Mouse (Mus musculus): Measurements from ENCODE around the gene Safb2. TPM values are rescaled to one million over a fixed set of nuclear protein-coding genes. Genes with fewer than 3 reads are reported as not detected.

Gene Safb2
- polyA plus RNA-seq, 1 experiment from 2014 or later = 105 TPM

DNA sequence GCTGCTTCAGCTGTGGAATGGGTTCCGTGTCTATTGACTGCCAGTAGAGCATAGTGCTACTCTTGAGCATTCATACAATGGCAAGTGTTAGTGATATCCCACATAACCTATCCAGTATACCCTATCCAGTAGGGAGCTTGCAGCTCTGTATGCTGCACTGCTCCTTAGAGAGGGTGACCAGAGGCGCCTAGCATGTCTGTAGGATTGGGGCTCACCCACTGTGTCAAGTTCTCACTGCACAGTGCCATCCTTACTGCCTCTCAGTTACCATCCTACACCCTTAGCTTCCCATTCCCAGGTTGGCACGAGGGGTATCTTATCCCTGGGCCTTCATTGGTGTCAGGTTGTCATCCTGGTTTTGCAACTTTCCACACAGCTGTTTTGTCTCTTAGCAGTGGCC, 20.0 kb upstream of the Safb2 start:
- 90% methylated on average over 3 of the region's 3 CpGs for WGBS
- H3K4me2 ChIP-seq (replicated peaks) = no peak overlapping the region
- no peak for ATAC-seq (ENCODE audit: low FRiP score)
- H3K27me3 ChIP-seq = no peaks in the 10 kb centered on the region
- H3K27ac ChIP-seq = no peak overlapping the region
- H3K9ac ChIP-seq = no peak overlapping the region
- peaks cover 82% of the 10 kb centered on the region for H3K36me3 ChIP-seq
- H3K9me3 ChIP-seq (replicated peaks) = no peaks in the 10 kb centered on the region
- peaks cover 17% of the 10 kb centered on the region for H3K4me1 ChIP-seq
- no peak overlapping the region for H3K4me3 ChIP-seq

DNA sequence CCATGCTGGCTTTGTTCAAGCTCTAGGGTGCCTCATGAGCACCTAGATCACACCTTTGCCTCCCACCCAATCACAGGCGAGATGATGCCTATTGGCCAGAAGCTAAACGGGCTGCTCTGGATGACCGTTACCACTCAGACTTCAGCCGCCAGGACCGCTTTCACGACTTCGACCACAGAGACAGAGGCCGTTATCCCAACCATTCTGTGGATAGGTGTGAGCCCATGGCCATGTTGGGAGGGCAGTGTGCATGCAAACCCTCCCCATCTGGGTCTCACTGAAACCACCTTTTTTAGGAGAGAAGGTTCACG, 19.6 kb upstream of the Safb2 start:
- Histone ChIP-seq H3K9ac (no peak overlapping the region), H3K4me3 (no peak overlapping the region), H3K36me3 (peaks cover 85% of the 10 kb centered on the region), H3K27ac (no peak overlapping the region), H3K9me3 (replicated peaks) (no peaks in the 10 kb centered on the region), H3K4me1 (peaks cover 15% of the 10 kb centered on the region), H3K27me3 (no peaks in the 10 kb centered on the region), H3K4me2 (replicated peaks) (no peak overlapping the region)
- no peak for ATAC-seq (ENCODE audit: low FRiP score)
- WGBS = 93% methylated on average over 9 of the region's 9 CpGs

DNA sequence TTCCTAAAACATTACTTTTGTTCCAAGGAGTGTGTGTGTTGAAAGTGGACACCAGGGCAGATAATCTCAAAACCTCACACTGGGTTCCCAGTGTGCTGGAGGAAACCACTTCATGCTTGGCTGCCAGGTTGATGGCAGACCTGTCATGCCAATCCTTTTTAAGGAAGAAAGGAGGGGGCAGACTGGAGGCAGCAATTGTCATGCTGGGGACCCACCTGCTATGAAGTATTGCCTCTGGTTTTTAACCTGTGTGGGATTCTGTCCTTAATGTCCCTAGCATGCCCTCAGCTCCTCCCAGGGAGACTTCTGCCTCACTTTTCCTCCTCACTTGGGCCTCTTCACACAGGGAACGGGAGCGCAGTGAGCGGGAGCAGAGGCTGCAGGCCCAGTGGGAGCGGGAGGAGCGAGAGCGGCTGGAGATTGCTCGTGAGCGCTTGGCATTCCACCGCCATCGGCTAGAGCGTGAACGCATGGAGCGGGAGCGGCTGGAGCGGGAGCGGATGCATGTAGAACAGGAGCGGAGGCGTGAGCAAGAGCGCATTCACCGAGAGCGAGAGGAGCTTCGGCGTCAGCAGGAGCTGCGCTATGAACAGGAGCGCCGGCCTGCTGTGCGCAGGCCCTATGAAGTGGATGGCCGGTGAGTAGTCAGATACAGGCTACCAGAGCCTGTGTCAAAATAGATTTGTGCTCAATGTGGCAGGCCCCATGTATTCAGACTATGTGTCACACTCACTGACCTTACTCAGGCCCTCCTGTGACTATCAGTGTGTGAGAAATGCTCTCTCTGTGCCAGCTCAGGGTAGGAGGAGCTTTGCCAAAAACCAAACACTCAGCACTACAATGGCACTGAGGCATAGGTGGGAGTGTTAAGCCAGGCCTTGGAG, 19.0 kb upstream of the Safb2 start:
- ATAC-seq (ENCODE audit: low FRiP score) = no peak
- WGBS = 95% methylated on average over 28 of the region's 28 CpGs
- Histone ChIP-seq H3K9ac (no peak overlapping the region), H3K4me1 (peaks cover 9% of the 10 kb centered on the region), H3K36me3 (peaks cover 85% of the 10 kb centered on the region), H3K9me3 (replicated peaks) (no peaks in the 10 kb centered on the region), H3K4me2 (replicated peaks) (no peak overlapping the region), H3K27ac (no peak overlapping the region), H3K4me3 (no peak overlapping the region), H3K27me3 (no peaks in the 10 kb centered on the region)

DNA sequence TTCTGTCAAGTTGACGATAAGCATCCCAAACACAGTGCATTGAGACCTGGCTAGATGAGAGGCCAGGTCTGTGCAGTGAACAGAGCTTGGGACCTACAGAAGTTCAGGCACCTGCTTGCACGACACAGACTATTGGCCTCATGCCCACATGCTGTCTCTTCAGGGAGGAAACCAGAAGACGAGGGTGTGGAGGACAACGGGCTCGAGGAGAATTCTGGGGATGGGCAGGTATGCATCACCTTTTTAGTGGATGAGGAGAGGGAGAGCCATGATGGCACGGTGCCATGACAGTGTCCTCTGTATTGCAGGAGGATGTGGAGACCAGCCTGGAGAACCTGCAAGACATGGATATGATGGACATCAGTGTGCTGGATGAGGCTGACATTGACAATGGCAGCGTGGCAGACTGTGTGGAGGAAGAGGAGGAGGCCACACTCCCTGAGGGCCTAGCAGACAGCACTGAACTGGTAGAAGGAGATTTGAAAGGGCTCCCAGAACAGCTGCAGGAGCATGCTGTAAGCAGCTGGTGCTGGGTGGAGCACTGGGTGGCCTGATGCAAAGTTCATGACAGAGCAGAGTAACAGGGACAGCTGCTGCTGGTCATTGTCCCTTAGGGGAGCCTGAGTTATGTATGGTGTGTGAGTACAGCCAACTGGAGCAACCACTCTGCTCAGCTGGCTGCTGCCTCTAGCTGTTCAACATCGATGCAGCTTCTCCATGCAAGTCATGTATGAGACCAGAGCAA, 9.3 kb upstream of the Safb2 start:
- Histone ChIP-seq H3K27ac (no peak overlapping the region), H3K9me3 (replicated peaks) (no peaks in the 10 kb centered on the region), H3K9ac (no peak overlapping the region), H3K27me3 (no peaks in the 10 kb centered on the region), H3K4me3 (no peak overlapping the region), H3K4me1 (0 out of 2 replicates have a peak, but pooled peaks cover 8% of the 10 kb centered on the region), H3K4me2 (replicated peaks) (no peak overlapping the region), H3K36me3 (peaks cover 89% of the 10 kb centered on the region)
- no peak for ATAC-seq (ENCODE audit: low FRiP score)
- 92% methylated on average over 8 of the region's 8 CpGs for WGBS

DNA sequence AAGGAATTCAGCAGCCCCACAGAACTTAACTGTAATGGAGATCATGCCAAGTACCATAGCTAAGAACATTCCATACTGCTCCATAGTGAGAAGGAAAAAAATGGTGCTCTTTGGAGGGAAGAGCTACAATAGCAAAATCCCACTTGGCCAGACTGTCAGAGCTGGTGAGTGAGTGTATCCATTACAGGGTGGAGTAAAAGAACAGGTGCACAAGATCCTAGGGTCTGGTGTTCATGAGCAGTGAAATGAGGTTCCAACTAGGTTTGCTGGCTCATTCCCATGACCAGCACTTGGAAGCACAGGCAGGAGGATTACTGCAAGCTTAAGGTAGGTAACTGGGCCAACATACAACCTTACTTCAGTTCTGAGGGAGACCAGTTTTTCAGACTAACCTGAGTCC, 8.2 kb upstream of the Safb2 start:
- Histone ChIP-seq H3K4me2 (replicated peaks) (no peak overlapping the region), H3K9ac (no peak overlapping the region), H3K4me3 (no peak overlapping the region), H3K36me3 (peaks cover 93% of the 10 kb centered on the region), H3K27me3 (no peaks in the 10 kb centered on the region), H3K27ac (no peak overlapping the region), H3K4me1 (peaks cover 17% of the 10 kb centered on the region), H3K9me3 (replicated peaks) (no peaks in the 10 kb centered on the region)
- ATAC-seq (ENCODE audit: low FRiP score) = no peak

DNA sequence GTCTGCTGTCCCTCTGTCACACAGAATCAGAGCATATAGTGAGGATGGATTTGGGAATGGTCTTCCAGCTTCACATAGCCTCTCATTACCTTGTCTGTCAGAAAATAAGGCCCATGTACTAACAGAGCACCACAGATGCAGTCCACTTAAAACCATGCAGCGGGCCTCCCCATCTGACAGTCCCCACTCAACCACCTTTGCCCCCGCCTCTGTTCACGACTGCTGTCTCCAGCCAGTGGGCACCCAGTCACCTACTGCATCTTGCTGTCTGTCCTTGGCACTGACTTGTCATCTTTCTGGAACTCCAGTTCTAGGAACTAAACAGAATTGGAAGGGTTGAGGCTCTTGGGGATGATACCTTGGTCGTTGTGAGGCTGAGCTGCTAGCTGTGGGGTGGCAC, 4.5 kb upstream of the Safb2 start:
- H3K9ac ChIP-seq = no peak overlapping the region
- 95% methylated on average over 4 of the region's 4 CpGs for WGBS

DNA sequence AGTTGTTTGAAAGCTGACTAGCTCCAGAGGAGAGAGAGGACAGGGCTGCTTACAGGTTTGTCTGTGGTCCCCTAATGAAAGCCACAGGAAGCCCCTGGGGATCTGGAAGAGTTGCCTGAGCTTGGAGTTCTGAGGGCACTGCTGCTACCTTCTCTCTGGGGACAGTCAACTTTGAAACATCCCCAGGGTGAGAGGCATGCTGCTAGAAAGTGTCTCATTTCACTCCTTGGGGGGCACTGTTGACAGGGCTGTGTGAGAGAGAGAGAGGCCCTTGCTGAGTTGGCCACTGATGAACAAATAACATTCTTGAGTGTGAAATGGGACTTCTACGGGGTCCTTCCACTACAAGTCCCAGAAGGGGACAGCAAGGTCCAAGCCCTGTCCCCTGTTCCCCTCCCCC, 3.4 kb upstream of the Safb2 start:
- Histone ChIP-seq H3K9ac (peak overlapping the region; percentile 36; the same call in 1 of the 2 replicates), H3K27ac (no peak overlapping the region), H3K4me1 (peaks cover 44% of the 10 kb centered on the region)

More for the DNA sequence above, 4.5 kb upstream of the Safb2 start:
- Histone ChIP-seq H3K36me3 (peaks cover 68% of the 10 kb centered on the region), H3K27ac (no peak overlapping the region), H3K4me2 (replicated peaks) (no peak overlapping the region), H3K27me3 (no peaks in the 10 kb centered on the region), H3K9me3 (replicated peaks) (no peaks in the 10 kb centered on the region), H3K4me1 (peaks cover 35% of the 10 kb centered on the region), H3K4me3 (no peak overlapping the region)
- no peak for ATAC-seq (ENCODE audit: low FRiP score)

DNA sequence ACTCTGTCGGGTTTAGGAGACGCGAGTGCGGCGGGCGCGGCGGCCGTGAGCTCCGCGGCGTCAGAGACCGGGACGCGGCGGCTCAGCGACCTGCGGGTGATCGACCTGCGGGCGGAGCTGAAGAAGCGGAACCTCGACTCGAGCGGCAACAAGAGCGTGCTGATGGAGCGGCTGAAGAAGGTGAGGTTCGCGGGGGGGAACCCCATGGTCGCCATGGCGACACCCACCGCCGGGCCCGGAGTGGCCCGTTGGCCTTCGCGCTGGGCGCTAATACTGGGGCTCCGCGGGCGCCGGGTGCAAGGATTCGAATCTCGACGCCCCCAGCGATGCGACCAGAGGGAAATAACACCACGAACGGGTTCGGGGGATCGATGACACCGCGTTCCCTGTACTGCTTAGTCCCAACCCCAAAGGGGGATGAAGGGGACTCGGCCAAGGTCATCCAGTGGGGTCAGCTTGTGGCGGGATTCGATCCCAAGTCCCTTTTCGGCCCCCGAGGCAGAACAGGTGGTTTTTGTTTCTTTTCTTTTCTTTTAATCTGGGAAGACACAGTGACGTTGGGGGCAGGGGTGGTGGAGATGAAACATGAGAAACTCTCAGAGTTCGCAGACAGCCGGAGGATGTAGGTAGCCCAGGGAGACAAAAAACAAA, 911 bp upstream of the Safb2 start:
- Histone ChIP-seq H3K9me3 (replicated peaks) (no peaks in the 10 kb centered on the region), H3K27ac (peak overlapping the region; percentile 95), H3K4me3 (peak overlapping the region; percentile 85), H3K36me3 (peaks cover 56% of the 10 kb centered on the region), H3K27me3 (no peaks in the 10 kb centered on the region), H3K4me1 (peaks cover 57% of the 10 kb centered on the region), H3K9ac (peak overlapping the region; percentile 92), H3K4me2 (replicated peaks) (peak overlapping the region; percentile 82)
- WGBS = under 1% methylated on average over 61 of the region's 61 CpGs
- peak; percentile 33; the same call in 1 of the 2 replicates for ATAC-seq (ENCODE audit: low FRiP score)

More for the DNA sequence above, 3.4 kb upstream of the Safb2 start:
- no peaks in the 10 kb centered on the region for H3K9me3 ChIP-seq (replicated peaks)
- ATAC-seq (ENCODE audit: low FRiP score) = no peak
- WGBS = 67% methylated on average over 1 of the region's 1 CpGs
- H3K36me3 ChIP-seq = peaks cover 60% of the 10 kb centered on the region
- H3K4me3 ChIP-seq = no peak overlapping the region
- no peaks in the 10 kb centered on the region for H3K27me3 ChIP-seq
- 0 out of 2 replicates have a peak overlapping the region, but pooled peaks have one; percentile 8 for H3K4me2 ChIP-seq (replicated peaks)

DNA sequence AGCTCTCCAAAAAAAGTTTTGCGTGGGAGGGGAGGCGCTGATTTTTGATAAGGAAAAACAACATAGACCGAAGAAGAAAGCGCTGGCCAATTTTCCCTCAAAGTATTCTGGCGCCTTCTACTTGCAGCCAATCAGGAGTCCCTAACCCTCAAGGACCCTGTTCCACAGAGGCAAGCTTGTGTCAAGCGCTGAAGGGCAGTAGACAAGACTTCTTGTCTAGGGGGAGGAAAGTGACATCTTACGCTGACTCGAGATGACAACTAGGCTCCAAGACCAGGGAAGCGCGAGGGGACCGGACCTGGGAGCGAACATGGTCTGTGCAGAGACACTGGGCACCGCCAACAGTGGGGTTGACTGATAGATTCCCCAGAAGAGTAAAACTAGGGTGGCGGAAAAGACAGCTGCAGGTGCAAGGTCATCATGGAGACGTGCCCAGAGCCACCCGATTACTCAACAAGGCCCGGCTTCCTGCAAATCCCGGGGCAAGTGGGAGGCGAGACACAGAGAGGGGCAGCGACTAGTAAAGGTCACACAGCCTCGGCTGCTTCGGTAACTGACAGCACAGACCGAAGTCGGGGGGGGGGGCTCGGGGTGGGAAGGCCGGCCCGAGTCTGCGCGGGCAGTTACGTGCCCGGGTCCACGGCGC, 651 bp downstream of the Safb2 start:
- H3K4me2 ChIP-seq (replicated peaks) = peak overlapping the region; percentile 67
- 5% methylated on average over 33 of the region's 33 CpGs for WGBS

DNA sequence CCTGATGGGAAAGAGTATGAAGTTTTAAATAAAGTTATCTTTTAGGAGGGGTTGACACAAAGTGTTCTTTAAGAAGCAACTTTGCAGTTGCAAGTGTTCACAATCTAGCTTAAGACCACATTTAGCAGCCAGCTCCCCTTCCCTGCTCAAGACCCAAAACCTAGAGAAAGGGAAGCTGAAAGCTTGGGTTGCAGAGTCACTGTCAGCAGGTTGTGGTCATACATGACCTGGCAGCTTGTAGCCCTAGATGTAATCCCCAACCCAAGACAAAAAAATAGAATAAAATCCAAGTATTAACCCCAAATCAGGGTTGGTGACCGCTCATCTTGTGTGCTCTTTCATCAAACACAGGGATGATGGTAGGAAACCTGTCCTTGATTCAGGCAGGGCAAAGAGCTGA, 1.3 kb downstream of the Safb2 start:
- Histone ChIP-seq H3K9ac (peak overlapping the region; percentile 80), H3K9me3 (replicated peaks) (no peaks in the 10 kb centered on the region), H3K27me3 (no peaks in the 10 kb centered on the region), H3K4me2 (replicated peaks) (peak overlapping the region; percentile 67), H3K4me1 (peaks cover 47% of the 10 kb centered on the region), H3K27ac (no peak overlapping the region), H3K36me3 (peaks cover 53% of the 10 kb centered on the region), H3K4me3 (peak overlapping the region; percentile 85)
- 79% methylated on average over 1 of the region's 1 CpGs for WGBS
- ATAC-seq (ENCODE audit: low FRiP score) = no peak

More for the DNA sequence above, 651 bp downstream of the Safb2 start:
- Histone ChIP-seq H3K27me3 (no peaks in the 10 kb centered on the region), H3K9ac (peak overlapping the region; percentile 80), H3K4me1 (peaks cover 52% of the 10 kb centered on the region), H3K27ac (peak overlapping the region; percentile 95), H3K36me3 (peaks cover 53% of the 10 kb centered on the region), H3K9me3 (replicated peaks) (no peaks in the 10 kb centered on the region), H3K4me3 (peak overlapping the region; percentile 85)
- ATAC-seq (ENCODE audit: low FRiP score) = peak; percentile 4; the same call in 1 of the 2 replicates

DNA sequence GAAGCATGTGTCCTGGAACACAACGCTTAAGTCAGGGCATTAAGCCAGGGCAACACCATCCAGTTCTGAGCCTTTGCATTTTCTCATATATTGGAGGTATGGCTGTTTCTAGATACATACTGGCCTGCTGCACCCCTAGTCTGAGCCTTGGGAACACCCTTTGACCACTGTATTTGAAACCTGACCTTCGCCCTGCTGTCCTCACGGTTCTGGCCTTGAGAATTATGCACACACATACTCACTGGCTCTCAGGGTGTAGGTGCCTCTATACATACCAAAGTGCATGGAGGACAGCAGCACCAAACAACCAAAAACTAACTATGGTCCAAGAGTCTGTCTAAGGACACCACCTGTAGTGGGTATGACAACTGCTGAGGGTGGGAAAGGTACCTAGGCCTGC, 11.4 kb downstream of the Safb2 start:
- H3K36me3 ChIP-seq = peaks cover 91% of the 10 kb centered on the region
- H3K9me3 ChIP-seq (replicated peaks) = no peaks in the 10 kb centered on the region
- 0 out of 2 replicates have a peak, but pooled peaks cover 3% of the 10 kb centered on the region for H3K4me1 ChIP-seq
- 93% methylated on average over 3 of the region's 3 CpGs for WGBS
- no peak overlapping the region for H3K4me3 ChIP-seq
- H3K9ac ChIP-seq = no peak overlapping the region
- no peaks in the 10 kb centered on the region for H3K27me3 ChIP-seq
- no peak for ATAC-seq (ENCODE audit: low FRiP score)
- H3K27ac ChIP-seq = no peak overlapping the region
- no peak overlapping the region for H3K4me2 ChIP-seq (replicated peaks)

DNA sequence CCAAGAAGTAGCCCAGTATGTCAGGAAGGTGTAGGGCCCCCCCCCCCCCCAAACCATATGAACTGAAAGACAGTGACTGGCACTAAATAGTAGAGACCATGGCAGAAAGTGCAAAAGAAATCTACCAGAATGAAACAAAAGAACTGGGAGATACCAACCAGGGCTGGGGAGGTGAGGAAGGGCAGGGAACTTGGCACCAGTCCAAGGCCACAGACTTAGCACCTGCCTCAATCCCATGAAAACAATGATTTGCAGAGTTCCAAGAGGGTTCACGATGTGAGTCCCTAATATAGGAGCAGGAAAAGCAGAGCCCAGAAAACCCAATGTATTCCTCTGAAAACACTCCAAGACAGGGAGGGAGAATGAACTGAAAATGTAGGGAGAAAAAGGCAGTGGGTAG, 12.2 kb downstream of the Safb2 start:
- no peak overlapping the region for H3K4me2 ChIP-seq (replicated peaks)
- H3K4me1 ChIP-seq = 0 out of 2 replicates have a peak, but pooled peaks cover 3% of the 10 kb centered on the region
- H3K36me3 ChIP-seq = peaks cover 91% of the 10 kb centered on the region
- H3K27ac ChIP-seq = no peak overlapping the region
- WGBS = 53% methylated on average over 1 of the region's 1 CpGs
- no peak overlapping the region for H3K9ac ChIP-seq
- no peak for ATAC-seq (ENCODE audit: low FRiP score)
- no peaks in the 10 kb centered on the region for H3K9me3 ChIP-seq (replicated peaks)
- no peak overlapping the region for H3K4me3 ChIP-seq
- no peaks in the 10 kb centered on the region for H3K27me3 ChIP-seq

Data from hindbrain, embryonic 12.5 days (tissue).